Mouse (Mus musculus): Measurements from ENCODE around the gene Cyp2c70. TPM values are rescaled to one million over a fixed set of nuclear protein-coding genes. Genes with fewer than 3 reads are reported as not detected.
"Not testable (repeated sequence)": the region's sequence is repeated elsewhere in the genome, so short reads cannot be mapped to it uniquely, and the experiment has no call there.

Gene Cyp2c70
- not detected in 2 replicates for polyA plus RNA-seq (2015; fragmentation: Nextera tagmentation; extraction: Ambion mirVana)

- no peak for ATAC-seq (ENCODE audit: low FRiP score)
- Histone ChIP-seq H3K36me3 (no peaks in the 10 kb centered on the region), H3K27ac (replicated peaks) (no peak within 1 kb of the TSS), H3K4me3 (replicated peaks) (no peak within 1 kb of the TSS), H3K4me2 (no peak within 1 kb of the TSS), H3K4me1 (no peaks in the 10 kb centered on the region), H3K9ac (replicated peaks) (no peak within 1 kb of the TSS), H3K27me3 (replicated peaks) (no peaks in the 10 kb centered on the region), H3K9me3 (replicated peaks) (no peaks in the 10 kb centered on the region)
- WGBS = 84% methylated on average over 5 of the region's 5 CpGs
Measured at GRCm38 (mm10) chr19:40187160-40187559, at the start of gene Cyp2c70. Cyp2c70 (minus strand) TSS chr19:40187333.

GRCm38 (mm10) chr19:40232560-40232959 is 45.4 kb upstream of the Cyp2c70 start:
- no peak for ATAC-seq (ENCODE audit: low FRiP score)
- no peaks in the 10 kb centered on the region for H3K27me3 ChIP-seq (replicated peaks)
- no peak overlapping the region for H3K27ac ChIP-seq (replicated peaks)
- no peaks in the 10 kb centered on the region for H3K36me3 ChIP-seq
- H3K4me1 ChIP-seq = no peaks in the 10 kb centered on the region
- no peak overlapping the region for H3K9ac ChIP-seq (replicated peaks)
- 94% methylated on average over 2 of the region's 2 CpGs for WGBS
- H3K4me3 ChIP-seq (replicated peaks) = no peak overlapping the region
- H3K9me3 ChIP-seq (replicated peaks) = no peaks in the 10 kb centered on the region
- H3K4me2 ChIP-seq = no peak overlapping the region

- Histone ChIP-seq H3K9ac (replicated peaks) (no peak overlapping the region), H3K4me2 (no peak overlapping the region), H3K4me1 (no peaks in the 10 kb centered on the region), H3K9me3 (replicated peaks) (no peaks in the 10 kb centered on the region), H3K36me3 (no peaks in the 10 kb centered on the region), H3K27ac (replicated peaks) (no peak overlapping the region), H3K27me3 (replicated peaks) (no peaks in the 10 kb centered on the region), H3K4me3 (replicated peaks) (no peak overlapping the region)
- no peak for ATAC-seq (ENCODE audit: low FRiP score)
- 73% methylated on average over 7 of the region's 7 CpGs for WGBS
Measured at GRCm38 (mm10) chr19:40231825-40232541, 44.9 kb upstream of the Cyp2c70 start.

- no peaks in the 10 kb centered on the region for H3K27me3 ChIP-seq (replicated peaks)
- H3K4me3 ChIP-seq (replicated peaks) = no peak overlapping the region
- ATAC-seq (ENCODE audit: low FRiP score) = no peak
- H3K9me3 ChIP-seq (replicated peaks) = no peaks in the 10 kb centered on the region
- H3K9ac ChIP-seq (replicated peaks) = no peak overlapping the region
- H3K27ac ChIP-seq (replicated peaks) = no peak overlapping the region
- H3K4me2 ChIP-seq = no peak overlapping the region
- 91% methylated on average over 13 of the region's 13 CpGs for WGBS
- H3K4me1 ChIP-seq = no peaks in the 10 kb centered on the region
- no peaks in the 10 kb centered on the region for H3K36me3 ChIP-seq
Measured at GRCm38 (mm10) chr19:40231074-40231738, 44.1 kb upstream of the Cyp2c70 start.

GRCm38 (mm10) chr19:40226516-40227151 is 39.5 kb upstream of the Cyp2c70 start:
- no peak overlapping the region for H3K4me2 ChIP-seq
- no peak overlapping the region for H3K4me3 ChIP-seq (replicated peaks)
- no peaks in the 10 kb centered on the region for H3K27me3 ChIP-seq (replicated peaks)
- 91% methylated on average over 12 of the region's 12 CpGs for WGBS
- no peaks in the 10 kb centered on the region for H3K9me3 ChIP-seq (replicated peaks)
- no peak overlapping the region for H3K9ac ChIP-seq (replicated peaks)
- ATAC-seq (ENCODE audit: low FRiP score) = no peak
- no peak overlapping the region for H3K27ac ChIP-seq (replicated peaks)
- H3K4me1 ChIP-seq = no peaks in the 10 kb centered on the region
- H3K36me3 ChIP-seq = no peaks in the 10 kb centered on the region

GRCm38 (mm10) chr19:40225761-40226110 is 38.6 kb upstream of the Cyp2c70 start:
- Histone ChIP-seq H3K9ac (replicated peaks) (no peak overlapping the region), H3K27ac (replicated peaks) (no peak overlapping the region)
- no peak for ATAC-seq (ENCODE audit: low FRiP score)

GRCm38 (mm10) chr19:40225102-40225760 is 38.1 kb upstream of the Cyp2c70 start:
- no peaks in the 10 kb centered on the region for H3K9me3 ChIP-seq (replicated peaks)
- H3K27ac ChIP-seq (replicated peaks) = no peak overlapping the region
- no peaks in the 10 kb centered on the region for H3K4me1 ChIP-seq
- H3K36me3 ChIP-seq = no peaks in the 10 kb centered on the region
- peak; percentile 88 for ATAC-seq (ENCODE audit: low FRiP score)
- WGBS = 70% methylated on average over 5 of the region's 5 CpGs
- H3K9ac ChIP-seq (replicated peaks) = no peak overlapping the region
- no peak overlapping the region for H3K4me2 ChIP-seq
- H3K4me3 ChIP-seq (replicated peaks) = no peak overlapping the region
- H3K27me3 ChIP-seq (replicated peaks) = no peaks in the 10 kb centered on the region

More at GRCm38 (mm10) chr19:40225761-40226110, 38.6 kb upstream of the Cyp2c70 start:
- H3K27me3 ChIP-seq (replicated peaks) = no peaks in the 10 kb centered on the region
- no peaks in the 10 kb centered on the region for H3K9me3 ChIP-seq (replicated peaks)
- no peak overlapping the region for H3K4me2 ChIP-seq
- WGBS = 72% methylated on average over 5 of the region's 5 CpGs
- H3K4me3 ChIP-seq (replicated peaks) = no peak overlapping the region
- H3K36me3 ChIP-seq = no peaks in the 10 kb centered on the region
- H3K4me1 ChIP-seq = no peaks in the 10 kb centered on the region

- not testable (repeated sequence) for H3K4me1 ChIP-seq; ATAC-seq (ENCODE audit: low FRiP score)
- 93% methylated on average over 9 of the region's 9 CpGs for WGBS
Measured at GRCm38 (mm10) chr19:40222307-40222706, 35.2 kb upstream of the Cyp2c70 start.

GRCm38 (mm10) chr19:40220878-40221277 is 33.7 kb upstream of the Cyp2c70 start:
- no peaks in the 10 kb centered on the region for H3K4me1 ChIP-seq
- H3K9ac ChIP-seq (replicated peaks) = no peak overlapping the region
- H3K4me2 ChIP-seq = no peak overlapping the region
- no peak for ATAC-seq (ENCODE audit: low FRiP score)
- H3K27ac ChIP-seq (replicated peaks) = no peak overlapping the region
- no peaks in the 10 kb centered on the region for H3K27me3 ChIP-seq (replicated peaks)
- 79% methylated on average over 5 of the region's 5 CpGs for WGBS
- no peaks in the 10 kb centered on the region for H3K36me3 ChIP-seq
- H3K9me3 ChIP-seq (replicated peaks) = no peaks in the 10 kb centered on the region
- no peak overlapping the region for H3K4me3 ChIP-seq (replicated peaks)

More at GRCm38 (mm10) chr19:40222307-40222706, 35.2 kb upstream of the Cyp2c70 start:
- not testable (repeated sequence) for H3K4me3 ChIP-seq (replicated peaks); H3K4me2 ChIP-seq; H3K27me3 ChIP-seq (replicated peaks); H3K9ac ChIP-seq (replicated peaks); H3K9me3 ChIP-seq (replicated peaks); H3K36me3 ChIP-seq; H3K27ac ChIP-seq (replicated peaks)

GRCm38 (mm10) chr19:40202947-40203346 is 15.8 kb upstream of the Cyp2c70 start:
- ATAC-seq (ENCODE audit: low FRiP score); H3K9ac ChIP-seq (replicated peaks); H3K27me3 ChIP-seq (replicated peaks); H3K36me3 ChIP-seq; H3K4me2 ChIP-seq; H3K27ac ChIP-seq (replicated peaks); H3K4me3 ChIP-seq (replicated peaks); H3K4me1 ChIP-seq; H3K9me3 ChIP-seq (replicated peaks): not testable (repeated sequence)
- WGBS = 49% methylated on average over 4 of the region's 4 CpGs

- no peaks in the 10 kb centered on the region for H3K27me3 ChIP-seq (replicated peaks)
- no peak for ATAC-seq (ENCODE audit: low FRiP score)
- H3K27ac ChIP-seq (replicated peaks) = no peak overlapping the region
- no peak overlapping the region for H3K9ac ChIP-seq (replicated peaks)
- H3K4me2 ChIP-seq = no peak overlapping the region
- H3K4me3 ChIP-seq (replicated peaks) = no peak overlapping the region
- WGBS = 95% methylated on average over 10 of the region's 10 CpGs
- H3K36me3 ChIP-seq = no peaks in the 10 kb centered on the region
- no peaks in the 10 kb centered on the region for H3K9me3 ChIP-seq (replicated peaks)
- H3K4me1 ChIP-seq = no peaks in the 10 kb centered on the region
Measured at GRCm38 (mm10) chr19:40190596-40190995, 3.5 kb upstream of the Cyp2c70 start.

All from neural tube, embryonic 15.5 days (tissue).